20 mouse cellular contexts compared by ENCODE assay signal in the genomic region with DNA sequence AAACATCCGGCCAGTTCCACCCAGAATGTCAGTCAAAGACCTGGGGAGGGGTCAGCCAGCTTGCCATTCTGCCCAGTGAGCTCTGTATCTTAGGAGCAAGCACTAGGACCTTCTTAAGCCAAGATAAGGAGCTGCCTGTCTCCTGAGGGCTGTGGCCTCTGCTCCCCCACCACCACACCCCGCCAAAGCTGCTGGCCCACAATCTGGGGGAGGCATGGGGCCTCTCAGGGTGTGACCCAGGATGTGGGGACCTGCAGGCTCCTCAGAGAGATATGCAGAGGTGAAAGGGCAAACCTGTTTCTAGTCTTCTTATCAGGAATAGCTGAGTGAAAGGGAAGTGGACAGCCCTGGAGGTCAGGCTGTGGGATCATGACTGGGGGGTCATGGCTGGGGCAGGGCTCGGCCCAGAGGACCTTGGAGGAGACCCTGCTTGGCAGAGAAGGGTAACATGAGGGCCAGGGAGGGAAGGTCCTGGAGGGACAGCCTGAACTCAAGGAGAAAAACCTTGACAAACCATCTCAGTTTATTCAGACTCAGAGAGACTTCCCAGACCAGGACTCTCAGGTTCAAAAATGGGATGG. TPM values are rescaled to one million over a fixed set of nuclear protein-coding genes. Genes with fewer than 3 reads are reported as not detected.
A peak's percentile ranks its signal among the peaks of the same experiment; 100 is the strongest.
DNase-seq lines count a peak whose midpoint lies in the region; ATAC-seq lines count a peak whose summit lies in the region.
"Had no signal": no experiment of that assay in that cellular context is flagged by ENCODE, and none has a peak within 500 bp of the region (broad histone marks: within the 10 kb centered on the region; RNA-seq: fewer than 3 reads in every experiment).

No protein-coding gene starts in this region.

- H3K27ac ChIP-seq in heart, embryonic 12.5 days (ENCODE audit: poor library complexity, severe bottlenecking): no peak overlapping the region
- H3K27ac ChIP-seq in liver, embryonic 11.5 days (ENCODE audit: low read depth, low read length): no peak overlapping the region
- H3K27ac ChIP-seq in stomach, embryonic 14.5 days (ENCODE audit: low read length): no peak overlapping the region
- H3K27ac ChIP-seq: forebrain, embryonic 10.5 days; neural tube, embryonic 15.5 days had no signal

- no peak overlapping the region for H3K4me3 ChIP-seq in heart, embryonic 12.5 days
- no peak overlapping the region for H3K4me3 ChIP-seq in liver, embryonic 11.5 days (ENCODE audit: low read depth, low read length)
- H3K4me3 ChIP-seq in stomach, embryonic 14.5 days (ENCODE audit: low read depth, low read length): no peak overlapping the region
- H3K4me3 ChIP-seq: forebrain, embryonic 10.5 days; neural tube, embryonic 15.5 days had no signal

- H3K9ac ChIP-seq in heart, embryonic 12.5 days: no peak overlapping the region
- H3K9ac ChIP-seq in liver, embryonic 11.5 days (ENCODE audit: low read depth, low read length): no peak overlapping the region
- no peak overlapping the region for H3K9ac ChIP-seq in stomach, embryonic 14.5 days (replicated peaks; ENCODE audit: low read depth, low read length)
- H3K9ac ChIP-seq: neural tube, embryonic 15.5 days had no signal

- peak; percentile 55 for ATAC-seq in heart, embryonic 12.5 days (ENCODE audit: insufficient number of reproducible peaks, low FRiP score)
- peak; percentile 91 for ATAC-seq in liver, embryonic 11.5 days (replicated peaks; ENCODE audit: low FRiP score)
- 0 out of 2 replicates have a peak, but pooled peaks have one; percentile 28 for ATAC-seq in stomach, embryonic 14.5 days (ENCODE audit: insufficient number of reproducible peaks, insufficient read depth, low FRiP score, low read depth)
- ATAC-seq: CD4-positive, CD25-positive, alpha-beta regulatory T cell, adult 4 months; Patski had no signal

- H3K36me3 ChIP-seq in heart, embryonic 12.5 days: no peaks in the 10 kb centered on the region
- no peaks in the 10 kb centered on the region for H3K36me3 ChIP-seq in liver, embryonic 11.5 days (ENCODE audit: control insufficient read depth, insufficient read depth, low read length)
- H3K36me3 ChIP-seq in stomach, embryonic 14.5 days (ENCODE audit: control insufficient read depth, insufficient read depth, low read length): no peaks in the 10 kb centered on the region
- H3K36me3 ChIP-seq: forebrain, embryonic 10.5 days; neural tube, embryonic 15.5 days had no signal

- 15% methylated on average over 3 of the region's 3 CpGs for WGBS in heart, embryonic 12.5 days
- WGBS in liver, embryonic 11.5 days: 8% methylated on average over 3 of the region's 3 CpGs
- 19% methylated on average over 3 of the region's 3 CpGs for whole genome bisulfite sequencing in stomach, embryonic 14.5 days

- H3K9me3 ChIP-seq in heart, embryonic 12.5 days (replicated peaks): no peaks in the 10 kb centered on the region
- H3K9me3 ChIP-seq in liver, embryonic 11.5 days (ENCODE audit: control insufficient read depth, low read length): no peaks in the 10 kb centered on the region
- no peaks in the 10 kb centered on the region for H3K9me3 ChIP-seq in stomach, embryonic 14.5 days (ENCODE audit: control insufficient read depth, low read depth, low read length)
- H3K9me3 ChIP-seq: forebrain, embryonic 10.5 days; neural tube, embryonic 15.5 days had no signal

- H3K4me2 ChIP-seq in heart, embryonic 12.5 days: no peak overlapping the region
- H3K4me2 ChIP-seq in liver, embryonic 11.5 days: no peak overlapping the region
- no peak overlapping the region for H3K4me2 ChIP-seq in stomach, embryonic 14.5 days (replicated peaks; ENCODE audit: low read depth, low read length)
- H3K4me2 ChIP-seq: neural tube, embryonic 15.5 days had no signal

- no peak for DNase-seq in heart, adult 11 months
- peak; percentile 48 for DNase-seq in c-Kit-positive CD71-positive TER-119-positive erythroid progenitor cells, embryonic 14.5 days (ENCODE audit: low spot score)
- DNase-seq in liver, embryonic 11.5 days (ENCODE audit: low spot score): no peak
- no peak for DNase-seq in testis, postnatal 14 days (ENCODE audit: low spot score)
- DNase-seq in cerebellum, adult 11 months: no peak
- DNase-seq in right cerebral cortex, postnatal 36 days (ENCODE audit: low spot score in 2 of 2): no peak
- DNase-seq: adrenal gland, adult 2 months; kidney, postnatal 14 days; thymus, postnatal 4 days had no signal

- H3K27me3 ChIP-seq in heart, embryonic 12.5 days (replicated peaks): peaks cover 34% of the 10 kb centered on the region
- H3K27me3 ChIP-seq in liver, embryonic 11.5 days (replicated peaks; ENCODE audit: control insufficient read depth, insufficient read depth, low read length): peaks cover 43% of the 10 kb centered on the region
- peaks cover 21% of the 10 kb centered on the region; the same call in 1 of the 2 replicates for H3K27me3 ChIP-seq in stomach, embryonic 14.5 days (ENCODE audit: control insufficient read depth, insufficient read depth, low read length)

- H3K4me1 ChIP-seq in heart, embryonic 12.5 days (replicated peaks): peaks cover 9% of the 10 kb centered on the region
- H3K4me1 ChIP-seq in liver, embryonic 11.5 days (replicated peaks; ENCODE audit: control insufficient read depth, insufficient read depth, low read length): peaks cover 15% of the 10 kb centered on the region
- H3K4me1 ChIP-seq in stomach, embryonic 14.5 days (ENCODE audit: control insufficient read depth, insufficient read depth, low read length): 0 out of 2 replicates have a peak, but pooled peaks cover 2% of the 10 kb centered on the region

RNA-seq across cellular contexts. Expression of a gene that starts 16.9 kb away (rescaled TPM):
- polyA plus RNA-seq in heart, embryonic 12.5 days (2016; fragmentation: Nextera tagmentation; extraction: Ambion mirVana): 0.49 and 1.4 TPM in 2 replicates
- 5.6 and 5.8 TPM in 2 replicates for polyA plus RNA-seq in liver, embryonic 11.5 days (2014; fragmentation: Nextera tagmentation; extraction: Ambion mirVana)
- not detected in 2 replicates for polyA plus RNA-seq in stomach, embryonic 14.5 days (2014; fragmentation: Nextera tagmentation; extraction: Ambion mirVana)
- polyA plus RNA-seq: adrenal gland, adult 2 months; CD4-positive, CD25-positive, alpha-beta regulatory T cell, adult 4 months; heart, embryonic 14.5 days; neural tube, embryonic 15.5 days had no signal

RNA-seq across cellular contexts. Expression of a gene that starts 23.0 kb away (rescaled TPM):
- not detected in 2 replicates for polyA plus RNA-seq in heart, embryonic 12.5 days (2016; fragmentation: Nextera tagmentation; extraction: Ambion mirVana)
- not detected in 2 replicates for polyA plus RNA-seq in liver, embryonic 11.5 days (2014; fragmentation: Nextera tagmentation; extraction: Ambion mirVana)
- not detected in 2 replicates for polyA plus RNA-seq in stomach, embryonic 14.5 days (2014; fragmentation: Nextera tagmentation; extraction: Ambion mirVana)
- polyA plus RNA-seq: adrenal gland, adult 2 months; CD4-positive, CD25-positive, alpha-beta regulatory T cell, adult 4 months; cortical plate, adult 2 months; heart, embryonic 14.5 days; hindbrain, embryonic 16.5 days; midbrain, postnatal 0 days; neural tube, embryonic 15.5 days; Patski had no signal

RNA-seq across cellular contexts. Expression of a gene that starts 53.2 kb away (rescaled TPM):
- not detected in 2 replicates for polyA plus RNA-seq in heart, embryonic 12.5 days (2016; fragmentation: Nextera tagmentation; extraction: Ambion mirVana)
- not detected in 2 replicates for polyA plus RNA-seq in liver, embryonic 11.5 days (2014; fragmentation: Nextera tagmentation; extraction: Ambion mirVana)
- not detected in 2 replicates for polyA plus RNA-seq in stomach, embryonic 14.5 days (2014; fragmentation: Nextera tagmentation; extraction: Ambion mirVana)
- polyA plus RNA-seq: adrenal gland, adult 2 months; CD4-positive, CD25-positive, alpha-beta regulatory T cell, adult 4 months; cortical plate, adult 2 months; forebrain, embryonic 10.5 days; heart, embryonic 14.5 days; hindbrain, embryonic 16.5 days; limb, embryonic 14.5 days; midbrain, postnatal 0 days; neural tube, embryonic 15.5 days; Patski had no signal

RNA-seq across cellular contexts. Expression of a gene that starts 53.6 kb away (rescaled TPM):
- polyA plus RNA-seq in heart, embryonic 12.5 days (2016; fragmentation: Nextera tagmentation; extraction: Ambion mirVana): 43.6 and 44.6 TPM in 2 replicates
- 29.3 and 32.4 TPM in 2 replicates for polyA plus RNA-seq in liver, embryonic 11.5 days (2014; fragmentation: Nextera tagmentation; extraction: Ambion mirVana)
- 50.2 TPM in 2 replicates for polyA plus RNA-seq in stomach, embryonic 14.5 days (2014; fragmentation: Nextera tagmentation; extraction: Ambion mirVana)

Comparison
In these comparisons a context has a peak if more than half of its experiments do, and no peak if none do; other contexts are left out.
1. ATAC-seq: peak in every context shown above with its lines; median percentile 91 in liver, embryonic 11.5 days; 55 in heart, embryonic 12.5 days; 28 in stomach, embryonic 14.5 days.